Mouse (Mus musculus): Measurements from ENCODE around the gene Repin1. TPM values are rescaled to one million over a fixed set of nuclear protein-coding genes. Genes with fewer than 3 reads are reported as not detected.
A peak's percentile ranks its signal among the peaks of the same experiment; 100 is the strongest.
"Not testable (repeated sequence)": the region's sequence is repeated elsewhere in the genome, so short reads cannot be mapped to it uniquely, and the experiment has no call there.

Gene Repin1
- polyA plus RNA-seq, 1 experiment, result 8.5 TPM

GRCm38 (mm10) chr6:48614756-48615155, 21.1 kb downstream of the Repin1 start:
- no peak for DNase-seq (ENCODE audit: low read depth, low spot score)
- 92% methylated on average over 5 of the region's 5 CpGs for WGBS

GRCm38 (mm10) chr6:48620031-48620430, 26.3 kb downstream of the Repin1 start:
- WGBS, result 96% methylated on average over 30 of the region's 30 CpGs

GRCm38 (mm10) chr6:48622186-48622843, 28.6 kb downstream of the Repin1 start:
- 91% methylated on average over 8 of the region's 8 CpGs for WGBS
- DNase-seq (ENCODE audit: low read depth, low spot score), result not testable (repeated sequence)

More at GRCm38 (mm10) chr6:48620031-48620430, 26.3 kb downstream of the Repin1 start:
- no peak for DNase-seq (ENCODE audit: low read depth, low spot score)

- WGBS, result 63% methylated on average over 1 of the region's 1 CpGs
Observed at GRCm38 (mm10) chr6:48623460-48623859, 29.8 kb downstream of the Repin1 start.

GRCm38 (mm10) chr6:48626464-48626863, 32.8 kb downstream of the Repin1 start, which contains the start of gene AI854703:
Gene AI854703, plus strand, starts transcription at chr6:48626764.
- DNase-seq (ENCODE audit: low read depth, low spot score), result no peak
- WGBS, result 43% methylated on average over 8 of the region's 8 CpGs

More at GRCm38 (mm10) chr6:48623460-48623859, 29.8 kb downstream of the Repin1 start:
- DNase-seq (ENCODE audit: low read depth, low spot score), result no peak

GRCm38 (mm10) chr6:48626984-48627383, 33.3 kb downstream of the Repin1 start:
- DNase-seq (ENCODE audit: low read depth, low spot score), result no peak
- under 1% methylated on average over 32 of the region's 32 CpGs for WGBS

- no peak for DNase-seq (ENCODE audit: low read depth, low spot score)
- 10% methylated on average over 7 of the region's 7 CpGs for WGBS
Observed at GRCm38 (mm10) chr6:48627511-48627924, 33.8 kb downstream of the Repin1 start.

- DNase-seq (ENCODE audit: low read depth, low spot score), result no peak
- WGBS, result 53% methylated on average over 3 of the region's 3 CpGs
Observed at GRCm38 (mm10) chr6:48628377-48628776, 34.7 kb downstream of the Repin1 start.

GRCm38 (mm10) chr6:48628808-48629660, 35.4 kb downstream of the Repin1 start:
- no peak for DNase-seq (ENCODE audit: low read depth, low spot score)
- 13% methylated on average over 54 of the region's 54 CpGs for WGBS

GRCm38 (mm10) chr6:48629661-48630034, 36.0 kb downstream of the Repin1 start:
- 21% methylated on average over 13 of the region's 13 CpGs for WGBS
- DNase-seq (ENCODE audit: low read depth, low spot score), result no peak

- no peak for DNase-seq (ENCODE audit: low read depth, low spot score)
- WGBS, result 70% methylated on average over 8 of the region's 8 CpGs
Observed at GRCm38 (mm10) chr6:48630831-48631230, 37.1 kb downstream of the Repin1 start.

GRCm38 (mm10) chr6:48635105-48635504, 41.4 kb downstream of the Repin1 start:
- no peak for DNase-seq (ENCODE audit: low read depth, low spot score)
- WGBS, result 89% methylated on average over 2 of the region's 2 CpGs

GRCm38 (mm10) chr6:48636515-48636914, 42.8 kb downstream of the Repin1 start:
- WGBS, result 86% methylated on average over 6 of the region's 6 CpGs
- DNase-seq (ENCODE audit: low read depth, low spot score), result no peak

- WGBS, result 64% methylated on average over 6 of the region's 6 CpGs
- DNase-seq (ENCODE audit: low read depth, low spot score), result no peak
Observed at GRCm38 (mm10) chr6:48637811-48638500, 44.3 kb downstream of the Repin1 start.

- DNase-seq (ENCODE audit: low read depth, low spot score), result no peak
- WGBS, result 58% methylated on average over 2 of the region's 2 CpGs
Observed at GRCm38 (mm10) chr6:48638553-48638952, 44.9 kb downstream of the Repin1 start.

GRCm38 (mm10) chr6:48641391-48641790, 47.7 kb downstream of the Repin1 start:
- DNase-seq (ENCODE audit: low read depth, low spot score), result no peak
- 70% methylated on average over 6 of the region's 6 CpGs for WGBS

- WGBS, result 17% methylated on average over 4 of the region's 4 CpGs
- DNase-seq (ENCODE audit: low read depth, low spot score), result peak; percentile 59
Observed at GRCm38 (mm10) chr6:48642764-48643292, 49.1 kb downstream of the Repin1 start.

- WGBS, result 4% methylated on average over 12 of the region's 12 CpGs
- DNase-seq (ENCODE audit: low read depth, low spot score), result no peak
Observed at GRCm38 (mm10) chr6:48645660-48646308, 52.1 kb downstream of the Repin1 start.

GRCm38 (mm10) chr6:48646309-48646690, 52.6 kb downstream of the Repin1 start:
- DNase-seq (ENCODE audit: low read depth, low spot score), result no peak
- WGBS, result 85% methylated on average over 4 of the region's 4 CpGs
